Mouse (Mus musculus): ENCODE measurements around the gene Arfgef2.

GRCm38 (mm10) chr2:166775357-166775893 is 30.0 kb upstream of the Arfgef2 start:
- no peak for TF ChIP-seq POLR2A (IDR thresholded peaks at IDR 0.05; ENCODE audit: low read depth, low read length)
- no peak for TF ChIP-seq CTCF (IDR thresholded peaks at IDR 0.05; ENCODE audit: borderline replicate concordance, insufficient read depth, low read length)

Data from embryonic fibroblast, embryonic 13.5 days (primary cell).